Mouse (Mus musculus) mouse trophoblast stem cell (cell line): ENCODE data around the gene Slc7a5.

Experiments
- in situ Hi-C, 2 experiments: fragments of 300-500 bp; cut with MseI, MboI; formaldehyde crosslinking; loops; 2 replicates in 1 of 2; 3 replicates in 1 of 2; pipeline ENCODE4 v1.15.1; 2025

The Slc7a5 gene

GRCm38 (mm10) chr8:121936391-121936790 lies 28.9 kb upstream of the Slc7a5 start:
- in situ Hi-C loops, result no loop called here

GRCm38 (mm10) chr8:121935341-121936294 lies 28.1 kb upstream of the Slc7a5 start:
- in situ Hi-C loops, result no loop called here

GRCm38 (mm10) chr8:121934923-121935322 lies 27.4 kb upstream of the Slc7a5 start:
- in situ Hi-C loops, result loop anchor here in 1 of 2 experiments (5.0 kb wide), 1 partner anchor 83 kb away; no protein-coding TSS in a partner anchor

- in situ Hi-C loops, result loop anchor here in 1 of 2 experiments (5.0 kb wide), 1 partner anchor 82 kb away; no protein-coding TSS in a partner anchor
These were observed 27.0 kb upstream of the Slc7a5 start for GRCm38 (mm10) chr8:121934506-121934905.

- in situ Hi-C loops, result loop anchor here in 1 of 2 experiments (5.0 kb wide), 1 partner anchor 81 kb away; no protein-coding TSS in a partner anchor
These were observed 25.4 kb upstream of the Slc7a5 start for GRCm38 (mm10) chr8:121932668-121933520.

GRCm38 (mm10) chr8:121932026-121932667 lies 24.7 kb upstream of the Slc7a5 start:
- in situ Hi-C loops, result loop anchor here in 1 of 2 experiments (5.0 kb wide), 1 partner anchor 80 kb away; no protein-coding TSS in a partner anchor

- in situ Hi-C loops, result loop anchor here in 1 of 2 experiments (5.0 kb wide), 1 partner anchor 79 kb away; no protein-coding TSS in a partner anchor
These were observed 24.1 kb upstream of the Slc7a5 start for GRCm38 (mm10) chr8:121931571-121931970.

- in situ Hi-C loops, result loop anchor here in 1 of 2 experiments (5.0 kb wide), 1 partner anchor 78 kb away; no protein-coding TSS in a partner anchor
These were observed 22.6 kb upstream of the Slc7a5 start for GRCm38 (mm10) chr8:121930047-121930446.

- in situ Hi-C loops, result no loop called here
These were observed 19.8 kb upstream of the Slc7a5 start for GRCm38 (mm10) chr8:121927316-121927715.

- in situ Hi-C loops, result no loop called here
These were observed 18.8 kb upstream of the Slc7a5 start for GRCm38 (mm10) chr8:121926266-121926665.

GRCm38 (mm10) chr8:121925624-121926023 lies 18.1 kb upstream of the Slc7a5 start:
- in situ Hi-C loops, result no loop called here

GRCm38 (mm10) chr8:121924681-121925080 lies 17.2 kb upstream of the Slc7a5 start:
- in situ Hi-C loops, result no loop called here

- in situ Hi-C loops, result no loop called here
These were observed 14.6 kb upstream of the Slc7a5 start for GRCm38 (mm10) chr8:121922101-121922500.

GRCm38 (mm10) chr8:121921582-121921981 lies 14.1 kb upstream of the Slc7a5 start:
- in situ Hi-C loops, result no loop called here

- in situ Hi-C loops, result no loop called here
These were observed 12.2 kb upstream of the Slc7a5 start for GRCm38 (mm10) chr8:121919731-121920130.

- in situ Hi-C loops, result no loop called here
These were observed 11.7 kb upstream of the Slc7a5 start for GRCm38 (mm10) chr8:121919158-121919557.

GRCm38 (mm10) chr8:121913378-121913777 lies 5.9 kb upstream of the Slc7a5 start:
- in situ Hi-C loops, result loop anchor here in 1 of 2 experiments (5.0 kb wide), 1 partner anchor 66 kb away; no protein-coding TSS in a partner anchor

- in situ Hi-C loops, result loop anchor here in 1 of 2 experiments (5.0 kb wide), 1 partner anchor 66 kb away; no protein-coding TSS in a partner anchor
These were observed 5.3 kb upstream of the Slc7a5 start for GRCm38 (mm10) chr8:121912831-121913230.

- in situ Hi-C loops, result loop anchor here in 1 of 2 experiments (5.0 kb wide), 1 partner anchor 65 kb away; no protein-coding TSS in a partner anchor
These were observed 4.5 kb upstream of the Slc7a5 start for GRCm38 (mm10) chr8:121911987-121912386.

GRCm38 (mm10) chr8:121911400-121911799 lies 3.9 kb upstream of the Slc7a5 start:
- in situ Hi-C loops, result loop anchor here in 1 of 2 experiments (5.0 kb wide), 1 partner anchor 64 kb away; no protein-coding TSS in a partner anchor

- in situ Hi-C loops, result loop anchor here (5.0 kb wide), 2 partner anchors 57 to 62 kb away; no protein-coding TSS in a partner anchor
These were observed 2.2 kb upstream of the Slc7a5 start for GRCm38 (mm10) chr8:121909663-121910062.
